Mouse (Mus musculus) kidney, adult 11 months (tissue): ENCODE measurements around the gene Gm2026.
"Not testable (repeated sequence)": the region's sequence is repeated elsewhere in the genome, so short reads cannot be mapped to it uniquely, and the experiment has no call there.

Experiments used
- DNase-seq: peaks from one replicate; pipeline ENCODE4 v3.0.0; 2022

Gm2026 gene

GRCm38 (mm10) chr2:175965031-175965430 is at the start of gene Gm2026:
Gene Gm2026 (plus strand): TSS chr2:175965331.
- not testable (repeated sequence) for DNase-seq

- DNase-seq, result not testable (repeated sequence)
Observed at GRCm38 (mm10) chr2:175931000-175931399, 34.1 kb upstream of the Gm2026 start, which contains the start of gene Zfp966. Gene Zfp966 (minus strand): TSS chr2:175931100.
